Mouse (Mus musculus) embryonic facial prominence, embryonic 13.5 days (tissue): Measurements from ENCODE around the gene Ivns1abp. TPM values are rescaled to one million over a fixed set of nuclear protein-coding genes. Genes with fewer than 3 reads are reported as not detected.
A peak's percentile ranks its signal among the peaks of the same experiment; 100 is the strongest.

Experiments
- ATAC-seq: fragments of 200-750 bp; cut with Nextera tagmentation; 2 replicates; pipeline ENCODE4 v1.8.0; 2017; ENCODE audit warnings: low read depth; ENCODE audit not compliant: insufficient number of reproducible peaks, insufficient read depth, low FRiP score, low TSS enrichment
- H3K27ac ChIP-seq: fragments of 300-500 bp; sonication (generic); 2 replicates; pipeline ENCODE4 v1.5.1; 2015; ENCODE audit warnings: moderate library complexity, mild to moderate bottlenecking, inconsistent platforms
- H3K27me3 ChIP-seq: fragments of 300-500 bp; sonication (generic); 2 replicates; pipeline ENCODE4 v1.6.1; 2015; ENCODE audit warnings: mild to moderate bottlenecking, inconsistent platforms
- H3K36me3 ChIP-seq: fragments of 300-500 bp; sonication (generic); 2 replicates; pipeline ENCODE4 v1.6.1; 2015; ENCODE audit warnings: mild to moderate bottlenecking, inconsistent platforms
- H3K4me1 ChIP-seq: fragments of 300-500 bp; sonication (generic); 2 replicates; pipeline ENCODE4 v1.6.1; 2015; ENCODE audit warnings: inconsistent platforms
- H3K4me2 ChIP-seq: fragments of 300-500 bp; sonication (generic); 2 replicates; pipeline ENCODE4 v1.6.1; 2015; ENCODE audit warnings: moderate library complexity, mild to moderate bottlenecking, inconsistent platforms
- H3K4me3 ChIP-seq: fragments of 300-500 bp; sonication (generic); 2 replicates; pipeline ENCODE4 v1.5.1; 2015; ENCODE audit warnings: mild to moderate bottlenecking, inconsistent platforms
- H3K9ac ChIP-seq: fragments of 300-500 bp; sonication (generic); 2 replicates; pipeline ENCODE4 v1.6.1; 2015; ENCODE audit warnings: mild to moderate bottlenecking, inconsistent platforms
- H3K9me3 ChIP-seq: fragments of 300-500 bp; sonication (generic); 2 replicates; pipeline ENCODE4 v1.6.1; 2016; ENCODE audit warnings: inconsistent platforms
- WGBS: fragments of 180-500 bp; shearing (Covaris S2); methylation state at CpG from one replicate; pipeline ENCODE4 v1.1.7; 2015; ENCODE audit warnings: mixed read lengths; 5-methylcytosine and 5-hydroxymethylcytosine counted together
- polyA plus RNA-seq: library from polyadenylated mRNA; unstranded; fragments of >200 nt; fragmentation: Nextera tagmentation; extraction: Ambion mirVana; gene quantifications from 2 replicates; pipeline ENCODE4 v1.2.1, GENCODE M21; 2015

The Ivns1abp gene
- polyA plus RNA-seq, 1 experiment from 2014 or later, result 411 TPM

DNA sequence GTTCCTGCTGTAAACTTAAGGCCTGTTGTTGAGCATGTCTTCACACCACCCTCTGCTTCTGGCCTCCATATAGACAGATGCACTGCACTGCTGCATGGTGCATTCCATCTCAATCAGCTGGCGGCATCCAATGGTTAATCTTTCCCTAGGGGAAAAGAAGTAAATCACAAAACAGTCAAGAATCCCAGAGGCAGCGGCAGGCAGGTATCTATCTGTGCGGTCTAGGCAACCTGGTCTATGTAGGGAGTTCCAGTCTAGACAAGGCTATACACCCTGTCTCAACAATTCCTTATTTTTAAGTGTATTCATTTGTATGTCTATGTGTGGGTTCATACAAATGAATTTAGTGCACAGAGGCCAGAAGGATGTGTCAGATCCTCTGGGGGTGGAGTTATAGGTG, 24.2 kb downstream of the Ivns1abp start:
- H3K4me3 ChIP-seq, result no peak overlapping the region
- no peaks in the 10 kb centered on the region for H3K4me1 ChIP-seq
- H3K27me3 ChIP-seq, result no peaks in the 10 kb centered on the region
- H3K9me3 ChIP-seq, result no peaks in the 10 kb centered on the region
- peaks cover 70% of the 10 kb centered on the region for H3K36me3 ChIP-seq
- H3K9ac ChIP-seq, result no peak overlapping the region
- WGBS, result 84% methylated on average over 3 of the region's 3 CpGs
- no peak overlapping the region for H3K4me2 ChIP-seq
- ATAC-seq, result no peak
- no peak overlapping the region for H3K27ac ChIP-seq

DNA sequence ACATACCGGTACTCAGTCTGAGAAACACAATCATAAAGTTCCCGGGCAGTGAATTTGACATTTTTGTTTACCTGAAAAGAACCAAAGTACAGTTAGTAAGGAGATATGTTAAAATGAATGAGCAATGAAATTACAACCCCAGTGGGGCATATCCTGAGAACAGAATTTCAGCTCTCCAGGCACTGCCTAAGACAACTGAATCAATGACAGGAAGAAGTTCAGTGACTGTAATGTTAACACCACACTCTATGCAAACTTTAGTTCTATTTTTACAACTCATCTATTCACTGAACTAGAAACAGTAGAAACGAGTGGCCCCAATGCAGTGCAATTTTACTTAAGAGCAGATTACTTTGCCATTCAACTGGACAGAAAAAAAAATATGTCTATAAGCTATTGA, 26.3 kb downstream of the Ivns1abp start:
- H3K27me3 ChIP-seq, result no peaks in the 10 kb centered on the region
- H3K9ac ChIP-seq, result no peak overlapping the region
- H3K9me3 ChIP-seq, result no peaks in the 10 kb centered on the region
- ATAC-seq, result no peak
- H3K27ac ChIP-seq, result no peak overlapping the region
- H3K4me3 ChIP-seq, result no peak overlapping the region
- H3K36me3 ChIP-seq, result peaks cover 49% of the 10 kb centered on the region
- H3K4me1 ChIP-seq, result no peaks in the 10 kb centered on the region
- no peak overlapping the region for H3K4me2 ChIP-seq
- 85% methylated on average over 3 of the region's 3 CpGs for WGBS

DNA sequence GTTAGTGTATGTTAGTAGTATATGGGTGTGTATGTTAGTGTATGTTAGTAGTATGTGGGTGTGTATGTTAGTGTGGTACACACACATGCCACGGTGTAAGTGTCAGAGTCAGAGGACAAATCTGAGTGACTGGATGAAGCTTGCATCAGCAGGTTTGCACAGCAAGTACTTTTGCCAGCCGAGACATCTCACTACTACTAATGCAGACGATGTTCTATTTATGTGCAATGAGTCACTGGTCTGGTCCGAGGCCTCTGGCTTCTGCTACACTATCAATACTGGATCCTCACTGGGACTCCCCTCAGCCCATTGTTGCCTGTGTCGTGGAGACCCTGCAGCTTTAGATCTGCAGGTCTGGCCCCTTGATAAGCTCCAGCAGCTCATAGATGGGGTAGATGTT, 27.3 kb downstream of the Ivns1abp start:
- no peak overlapping the region for H3K27ac ChIP-seq
- no peaks in the 10 kb centered on the region for H3K4me1 ChIP-seq
- no peaks in the 10 kb centered on the region for H3K9me3 ChIP-seq
- no peak overlapping the region for H3K4me3 ChIP-seq
- peaks cover 45% of the 10 kb centered on the region for H3K36me3 ChIP-seq
- H3K9ac ChIP-seq, result no peak overlapping the region
- H3K27me3 ChIP-seq, result no peaks in the 10 kb centered on the region
- no peak overlapping the region for H3K4me2 ChIP-seq
- WGBS, result 86% methylated on average over 5 of the region's 5 CpGs
- ATAC-seq, result no peak

DNA sequence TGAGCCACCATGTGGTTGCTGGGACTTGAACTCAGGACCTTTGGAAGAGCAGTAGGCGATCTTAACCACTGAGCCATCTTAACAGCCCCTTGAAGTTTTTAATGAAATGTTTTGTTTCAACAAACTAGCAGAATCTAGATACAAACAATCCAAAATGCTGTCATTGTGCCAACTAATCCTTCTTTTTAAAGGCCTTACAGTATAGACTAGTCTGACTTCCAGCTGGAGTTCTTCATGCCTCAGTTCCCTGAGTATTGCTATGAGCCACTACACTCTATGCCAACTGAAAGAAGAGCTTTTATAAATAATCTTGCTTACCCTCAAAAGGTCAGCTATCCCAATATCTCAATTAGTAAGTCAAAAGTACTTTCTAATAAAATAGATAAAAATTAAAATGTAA, 28.5 kb downstream of the Ivns1abp start:
- H3K4me2 ChIP-seq, result no peak overlapping the region
- H3K4me3 ChIP-seq, result no peak overlapping the region
- 93% methylated on average over 1 of the region's 1 CpGs for WGBS
- H3K4me1 ChIP-seq, result no peaks in the 10 kb centered on the region
- ATAC-seq, result no peak
- H3K27me3 ChIP-seq, result no peaks in the 10 kb centered on the region
- no peak overlapping the region for H3K27ac ChIP-seq
- no peak overlapping the region for H3K9ac ChIP-seq
- no peaks in the 10 kb centered on the region for H3K9me3 ChIP-seq
- peaks cover 41% of the 10 kb centered on the region for H3K36me3 ChIP-seq

- Histone ChIP-seq H3K36me3 (peaks cover 29% of the 10 kb centered on the region), H3K9ac (no peak overlapping the region), H3K9me3 (no peaks in the 10 kb centered on the region), H3K4me2 (no peak overlapping the region), H3K27me3 (no peaks in the 10 kb centered on the region), H3K4me1 (no peaks in the 10 kb centered on the region), H3K4me3 (no peak overlapping the region), H3K27ac (no peak overlapping the region)
- 89% methylated on average over 3 of the region's 3 CpGs for whole genome bisulfite sequencing
- no peak for ATAC-seq
These were observed 33.1 kb downstream of the Ivns1abp start for GRCm38 (mm10) chr1:151377353-151377752.

- H3K9ac ChIP-seq, result no peak overlapping the region
- H3K36me3 ChIP-seq, result peaks cover 37% of the 10 kb centered on the region
- H3K4me1 ChIP-seq, result no peaks in the 10 kb centered on the region
- no peak for ATAC-seq
- 94% methylated on average over 1 of the region's 1 CpGs for WGBS
- no peak overlapping the region for H3K27ac ChIP-seq
- H3K9me3 ChIP-seq, result no peaks in the 10 kb centered on the region
- H3K4me3 ChIP-seq, result no peak overlapping the region
- H3K4me2 ChIP-seq, result no peak overlapping the region
- H3K27me3 ChIP-seq, result no peaks in the 10 kb centered on the region
These were observed 45.8 kb downstream of the Ivns1abp start for GRCm38 (mm10) chr1:151390029-151390428.

- Histone ChIP-seq H3K4me3 (no peak overlapping the region), H3K27ac (peak overlapping the region; percentile 69), H3K4me2 (no peak overlapping the region), H3K4me1 (peaks cover 8% of the 10 kb centered on the region), H3K27me3 (no peaks in the 10 kb centered on the region), H3K9me3 (no peaks in the 10 kb centered on the region), H3K9ac (no peak overlapping the region), H3K36me3 (peaks cover 40% of the 10 kb centered on the region)
- 46% methylated on average over 3 of the region's 3 CpGs for WGBS
- ATAC-seq, result 0 out of 2 replicates have a peak, but pooled peaks have one; percentile 32
These were observed 65.5 kb downstream of the Ivns1abp start for GRCm38 (mm10) chr1:151409827-151410226.

Other genes with a start within 250 kb of the Ivns1abp start
- gene Gm47985, start 161.9 kb upstream of the Ivns1abp start, polyA plus RNA-seq, result 0.36 TPM in 1 of 2 replicates, not detected in the other
- not detected in 2 replicates for gene Gm8947, start 152.1 kb upstream of the Ivns1abp start, polyA plus RNA-seq
- gene Gm47995, start 146.0 kb upstream of the Ivns1abp start, polyA plus RNA-seq, result not detected in 2 replicates
- not detected in 2 replicates for gene 3110040M04Rik, start 140.4 kb upstream of the Ivns1abp start, polyA plus RNA-seq
- gene Gm47996, start 134.3 kb upstream of the Ivns1abp start, polyA plus RNA-seq, result 0.30 TPM in 1 of 2 replicates, not detected in the other
- 33.9 and 37.8 TPM in 2 replicates for gene Swt1, start 84.0 kb downstream of the Ivns1abp start, polyA plus RNA-seq
- 50.7 and 51.2 TPM in 2 replicates for gene Trmt1l, start 84.1 kb downstream of the Ivns1abp start, polyA plus RNA-seq
- gene Rnf2, start 156.5 kb downstream of the Ivns1abp start, polyA plus RNA-seq, result 103 and 108 TPM in 2 replicates
- gene Fam129a, start 226.7 kb downstream of the Ivns1abp start, polyA plus RNA-seq, result 6.6 and 7.2 TPM in 2 replicates